Mouse (Mus musculus) right cerebral cortex, postnatal 36 days (tissue): ENCODE results near the gene Cnnm4.

Experiments
- DNase-seq, 2 experiments: peaks; one replicate each; pipeline ENCODE4 v3.0.0; 2022; ENCODE audit warnings: low spot score in 2 of 2, mixed read lengths in 1 of 2

Gene Cnnm4

DNA sequence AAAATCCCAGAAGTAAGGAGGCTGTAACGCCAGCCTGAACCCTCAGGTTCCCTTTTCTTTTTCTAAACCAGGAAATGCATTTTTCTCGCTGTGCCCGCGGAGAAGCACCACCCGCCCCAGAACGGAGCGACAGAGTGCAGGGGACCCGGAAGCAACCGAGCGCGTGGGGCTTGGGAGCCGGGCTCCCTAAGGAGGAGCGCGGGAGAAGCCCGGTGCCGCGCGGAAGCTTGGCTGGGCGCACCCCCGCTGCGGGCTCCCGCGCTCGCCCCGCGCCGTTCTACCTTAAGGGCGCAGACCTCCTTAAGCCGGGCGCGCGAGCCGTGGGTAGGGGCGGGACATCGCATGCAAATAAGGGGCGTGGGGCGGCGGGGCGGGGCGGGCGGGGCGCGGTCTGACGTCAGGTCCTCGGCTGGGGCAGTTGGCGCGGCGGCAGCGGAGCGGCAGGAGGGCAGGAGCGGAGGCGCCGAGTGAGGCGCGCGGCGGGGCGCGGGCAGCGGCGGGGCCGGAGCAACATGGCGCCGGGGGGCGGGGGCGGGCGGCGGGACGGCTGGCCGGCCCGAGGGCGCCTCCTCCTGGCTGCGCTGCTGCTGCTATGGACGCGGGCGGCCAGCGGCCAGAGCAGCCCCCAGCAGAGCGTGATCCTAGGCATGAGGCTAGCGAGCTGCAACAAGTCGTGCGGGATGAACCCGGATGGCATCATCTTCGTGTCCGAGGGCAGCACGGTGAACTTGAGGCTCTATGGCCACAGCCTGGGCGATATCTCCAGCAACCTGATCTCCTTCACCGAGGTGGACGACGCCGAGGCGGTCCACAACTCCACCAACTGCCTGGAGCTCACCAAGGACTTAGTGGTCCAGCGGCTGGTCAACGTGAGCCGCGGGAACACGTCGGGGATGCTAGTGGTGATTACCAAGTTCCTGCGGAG lies at the start of gene Cnnm4:
Gene Cnnm4 (plus strand): TSS at position 440 of the 925 bp plus-strand sequence.
- DNase-seq: peak; percentile 79 to 83

GRCm38 (mm10) chr1:36429511-36429910 lies 41.9 kb upstream of the Cnnm4 start:
- DNase-seq: no peak

DNA sequence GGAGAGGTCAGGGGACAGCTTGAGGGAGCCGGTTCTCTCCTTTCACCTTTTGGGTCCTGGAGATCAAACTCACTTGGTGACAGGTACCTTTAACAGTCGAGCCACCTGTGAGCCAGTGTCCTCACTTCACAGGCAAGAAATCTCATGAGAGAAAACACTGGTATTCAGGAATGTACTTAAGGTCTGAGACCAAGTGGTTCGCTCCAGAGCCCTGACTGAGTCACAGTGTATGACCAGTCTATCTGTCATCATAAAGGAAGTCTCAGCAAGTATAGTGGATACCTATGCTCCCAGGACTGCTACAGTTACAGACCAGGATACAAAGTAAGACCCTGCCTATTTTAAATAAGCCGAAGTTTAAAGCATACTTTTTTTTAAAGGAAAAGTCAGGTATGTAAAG lies 38.4 kb upstream of the Cnnm4 start:
- DNase-seq: no peak

DNA sequence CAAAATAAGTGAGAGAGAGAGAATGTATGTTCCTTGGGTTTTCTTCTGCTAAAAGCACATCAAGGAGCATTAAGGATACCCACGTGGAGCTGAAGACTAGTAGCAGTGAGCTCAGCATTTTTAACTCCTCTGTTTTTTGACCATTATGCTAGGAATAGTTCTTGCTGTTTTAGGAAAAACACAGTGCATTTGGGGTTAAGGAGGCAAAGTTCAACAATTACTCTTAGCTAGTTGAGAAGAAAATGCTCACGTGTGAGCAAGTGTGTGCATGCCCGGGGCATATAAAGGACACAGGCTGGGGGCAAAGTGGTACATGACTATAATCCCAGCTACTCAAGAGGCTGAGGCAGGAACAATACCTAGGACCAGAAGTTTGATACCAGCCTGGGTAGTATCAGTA lies 37.8 kb upstream of the Cnnm4 start:
- DNase-seq: no peak

GRCm38 (mm10) chr1:36435071-36435470 lies 36.3 kb upstream of the Cnnm4 start:
- no peak for DNase-seq

DNA sequence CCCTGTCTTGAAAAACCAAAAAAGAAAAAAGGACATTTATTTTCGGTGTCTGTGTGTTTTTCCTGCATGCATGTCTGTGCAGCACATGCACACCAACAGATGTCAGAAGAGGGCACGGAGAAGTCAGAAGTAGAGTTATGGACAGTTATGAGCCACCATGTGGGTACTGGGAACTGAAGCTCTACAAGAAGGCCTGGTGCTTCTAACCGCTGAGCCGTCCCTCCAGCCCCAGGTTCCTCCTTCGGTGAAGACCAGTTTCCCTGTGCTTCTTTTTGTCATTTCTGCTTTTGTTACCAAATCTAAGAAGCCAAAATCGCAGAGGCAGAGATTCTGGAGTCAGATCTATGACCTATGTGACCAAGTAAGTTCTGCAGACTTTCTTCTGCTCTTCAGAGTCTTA lies 34.9 kb upstream of the Cnnm4 start:
- no peak for DNase-seq

GRCm38 (mm10) chr1:36437223-36437622 lies 34.2 kb upstream of the Cnnm4 start:
- DNase-seq: no peak

DNA sequence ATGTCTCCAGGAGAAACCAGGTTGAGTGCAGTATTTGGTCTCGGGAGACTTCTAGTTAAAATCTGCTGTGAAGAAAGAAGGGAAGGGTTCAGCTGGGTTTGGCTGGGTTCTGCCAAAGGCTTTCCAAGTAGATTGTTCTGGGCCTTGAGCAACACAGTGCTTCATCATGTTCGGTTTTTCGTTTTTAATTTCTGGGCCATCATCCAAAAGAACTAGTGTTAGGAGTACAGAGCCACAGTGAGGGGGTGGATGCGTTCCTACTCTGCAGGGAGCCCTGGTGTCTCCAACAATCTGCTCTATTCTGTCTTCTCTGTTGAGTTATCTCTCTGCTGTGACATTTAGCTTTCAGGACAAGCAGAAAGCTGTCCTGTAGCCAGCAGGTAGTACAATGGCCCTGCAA lies 30.3 kb upstream of the Cnnm4 start:
- DNase-seq: peak; percentile 39 to 50

DNA sequence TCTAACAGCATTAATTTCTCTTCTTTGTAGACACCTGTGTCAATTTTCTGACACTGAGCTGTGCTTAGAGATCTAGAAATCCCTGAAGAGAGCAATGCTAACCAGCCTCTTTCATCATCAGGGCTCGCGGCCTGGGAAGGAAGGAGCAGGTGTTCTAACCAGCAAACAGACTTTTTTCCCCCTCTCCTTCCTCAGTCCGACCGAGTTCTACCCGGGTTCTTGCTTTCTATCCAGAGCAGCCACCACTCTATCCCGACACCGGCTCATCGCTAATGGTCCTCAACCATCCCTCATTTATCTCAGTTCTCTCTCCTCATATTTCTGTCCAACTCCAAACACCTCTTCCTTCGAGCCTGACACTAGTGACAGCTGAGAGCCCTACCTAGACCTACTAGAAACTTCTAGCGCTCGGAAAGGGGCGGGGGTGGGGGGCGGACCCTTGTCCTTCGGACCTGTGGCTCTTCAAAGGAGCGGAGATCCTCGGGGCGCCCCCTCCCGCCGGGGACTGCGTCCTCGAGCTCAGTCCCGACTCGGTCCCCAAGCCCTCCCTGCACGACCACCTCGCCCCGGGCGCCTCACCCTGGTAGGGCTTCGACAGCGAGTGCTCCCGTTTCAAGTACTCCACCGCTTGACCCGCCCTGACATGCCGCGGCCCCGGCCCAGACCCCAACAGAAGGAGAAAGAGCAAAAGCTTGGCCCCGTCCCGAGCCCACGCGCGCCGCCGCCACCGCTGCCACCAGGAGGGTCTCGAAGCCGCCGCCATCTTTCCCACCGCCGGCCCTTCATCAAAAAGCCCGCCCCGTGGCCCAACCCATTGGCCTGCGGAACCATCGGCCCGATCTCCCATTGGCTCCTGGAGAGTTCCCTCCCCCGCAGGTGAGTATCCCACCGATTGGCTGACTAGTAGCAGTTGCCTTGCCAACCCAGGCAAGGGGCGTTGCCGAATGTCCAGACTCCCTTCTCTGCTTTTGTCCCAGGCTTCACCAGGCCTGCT lies 26.7 kb upstream of the Cnnm4 start, which contains the start of gene Lman2l:
Gene Lman2l (minus strand): TSS at position 801 of the 994 bp plus-strand sequence.
- DNase-seq: peak; percentile 98

DNA sequence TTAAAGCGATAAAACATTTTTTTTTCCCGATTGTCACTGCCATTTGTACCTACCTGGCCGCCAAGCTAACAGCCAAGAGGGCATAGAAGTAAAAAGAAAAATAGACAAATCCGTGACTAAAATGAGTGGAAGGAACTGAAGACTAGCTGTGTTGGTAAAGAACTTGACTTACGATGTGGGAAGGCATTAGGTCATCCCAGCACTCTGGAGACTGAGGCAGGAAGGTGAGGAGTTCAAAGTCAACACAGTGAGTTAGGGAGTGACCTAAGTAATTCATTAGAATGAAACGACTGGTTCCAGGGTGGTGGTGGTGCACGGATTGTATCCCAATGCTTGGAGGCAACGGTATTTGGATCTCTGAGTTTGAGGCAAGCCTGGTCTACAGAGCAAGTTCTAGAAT lies 25.9 kb upstream of the Cnnm4 start:
- no peak for DNase-seq

GRCm38 (mm10) chr1:36446106-36446824 lies 25.2 kb upstream of the Cnnm4 start:
- DNase-seq: no peak

DNA sequence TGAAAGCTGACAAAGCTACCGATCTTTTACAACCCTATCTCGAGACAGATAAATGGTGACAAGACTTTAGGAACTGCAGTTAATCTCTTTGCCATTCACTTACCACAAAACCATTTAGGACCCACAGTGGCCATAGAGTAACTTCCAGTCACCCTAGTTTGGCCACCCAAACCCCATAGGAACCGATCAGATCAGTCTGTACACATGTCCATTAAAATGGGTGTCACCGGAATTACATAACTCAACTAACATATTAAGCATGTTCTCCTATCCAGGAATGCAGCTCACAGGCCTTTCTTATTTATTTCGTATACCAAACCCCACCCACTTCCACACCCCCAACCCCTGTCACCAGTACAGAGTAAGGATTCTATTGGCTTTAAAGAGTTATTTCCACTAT lies 24.6 kb upstream of the Cnnm4 start:
- no peak for DNase-seq

GRCm38 (mm10) chr1:36454055-36454815 lies 17.2 kb upstream of the Cnnm4 start:
- DNase-seq: no peak

DNA sequence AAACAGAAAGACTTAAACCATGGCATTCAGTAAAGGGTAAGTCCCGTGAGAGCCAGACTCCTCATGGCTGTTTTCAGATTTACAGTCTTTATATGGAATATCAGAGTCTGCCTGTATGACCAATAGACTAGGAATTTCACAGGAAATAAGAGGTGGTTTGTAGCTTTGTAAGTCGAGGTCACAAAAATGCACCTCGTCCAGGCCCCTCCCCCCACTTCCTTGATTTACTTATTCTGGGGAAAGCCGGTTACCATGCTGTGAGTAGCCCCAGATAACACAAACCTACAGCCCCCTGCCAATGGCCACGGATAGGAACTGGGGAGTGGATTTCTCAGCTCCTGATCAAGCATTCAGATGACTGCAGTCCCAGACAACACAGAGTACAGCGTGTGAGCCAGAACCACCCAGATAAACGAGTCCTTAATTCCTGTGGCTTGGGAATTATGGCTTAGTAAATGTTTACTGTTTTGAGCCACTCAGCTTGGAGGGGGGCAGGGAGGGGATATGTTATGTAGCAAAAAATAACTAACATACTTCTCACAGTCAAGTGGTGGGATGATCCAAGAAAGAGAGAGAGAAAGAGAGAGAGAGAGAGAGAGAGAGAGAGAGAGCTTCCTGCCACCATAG lies 13.9 kb upstream of the Cnnm4 start:
- DNase-seq: no peak

GRCm38 (mm10) chr1:36458169-36458568 lies 13.3 kb upstream of the Cnnm4 start:
- no peak for DNase-seq

- DNase-seq: no peak
Observed at GRCm38 (mm10) chr1:36461829-36462228, 9.6 kb upstream of the Cnnm4 start.

DNA sequence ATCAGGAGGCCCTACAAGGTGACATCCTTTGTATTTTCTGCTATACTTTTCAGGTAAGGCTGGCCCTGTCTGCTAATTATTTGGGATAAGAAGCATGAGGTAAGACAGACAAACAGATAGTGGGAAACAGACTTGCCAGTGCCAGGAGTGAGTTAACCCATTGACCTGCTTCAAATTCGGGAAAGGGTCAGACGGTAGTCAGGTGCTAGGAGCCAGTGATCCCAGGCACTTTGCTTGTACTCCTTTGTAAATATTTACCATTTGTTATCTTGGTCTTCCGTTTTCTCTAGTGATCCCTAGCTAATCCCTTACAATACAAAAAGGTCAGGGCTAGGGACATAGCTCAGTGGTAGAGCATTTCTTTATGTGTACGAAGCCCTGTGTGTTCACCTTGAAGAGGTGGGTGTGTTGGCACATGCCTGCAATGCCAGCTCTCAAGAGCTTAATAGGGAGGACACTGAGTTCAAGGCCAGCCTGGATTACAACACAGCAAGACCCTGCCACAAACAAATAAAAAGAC lies 5.7 kb upstream of the Cnnm4 start:
- no peak for DNase-seq

GRCm38 (mm10) chr1:36467446-36467845 lies 4.0 kb upstream of the Cnnm4 start:
- DNase-seq: no peak

DNA sequence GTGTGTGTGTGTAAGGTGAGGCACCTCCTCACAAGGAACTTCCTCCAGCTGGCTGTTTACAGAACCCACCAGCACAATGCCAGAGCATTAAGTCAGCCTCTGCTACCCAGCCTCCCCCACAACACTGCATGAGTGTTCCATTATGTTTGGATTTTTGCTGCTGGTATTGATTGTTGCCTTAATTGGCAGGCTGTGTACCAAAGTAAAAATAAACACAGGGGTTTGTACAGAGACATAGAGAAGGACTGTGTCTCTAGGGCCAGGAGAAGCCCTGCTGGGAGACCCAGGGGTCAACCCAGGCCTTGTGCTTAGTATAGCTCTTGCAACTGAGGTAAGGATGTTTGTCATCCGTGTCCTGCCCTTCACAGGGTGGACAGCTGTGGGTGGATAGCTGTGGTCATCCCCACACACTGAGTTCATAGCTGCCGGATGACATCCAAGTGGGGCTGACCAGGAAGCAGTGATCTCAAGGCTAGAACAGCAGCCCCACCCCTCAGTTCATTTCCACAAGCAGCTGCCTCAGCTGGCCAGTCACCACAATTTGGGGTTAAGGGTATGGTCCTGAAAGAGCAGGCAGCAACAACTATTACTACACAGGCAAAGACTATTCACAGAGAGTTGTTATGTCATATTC lies 1.5 kb upstream of the Cnnm4 start:
- no peak for DNase-seq

DNA sequence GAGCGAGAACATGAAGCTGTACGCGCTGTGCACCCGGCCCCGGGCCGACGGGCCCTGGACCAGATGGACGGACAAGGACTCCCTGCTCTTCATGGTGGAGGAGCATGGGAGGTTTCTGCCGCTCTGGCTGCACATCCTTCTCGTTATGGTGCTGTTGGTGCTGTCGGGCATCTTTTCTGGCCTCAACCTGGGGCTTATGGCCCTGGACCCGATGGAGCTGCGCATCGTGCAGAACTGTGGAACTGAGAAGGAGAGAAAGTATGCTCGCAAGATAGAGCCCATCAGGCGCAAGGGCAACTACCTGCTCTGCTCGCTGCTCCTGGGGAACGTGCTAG lies 653 bp downstream of the Cnnm4 start:
- DNase-seq: no peak
